Mouse (Mus musculus) heart, adult 11 months (tissue): Measurements from ENCODE around the gene Tmem159.

Source experiments
- DNase-seq: peaks from one replicate; pipeline ENCODE4 v3.0.0; 2022

Tmem159 gene

DNA sequence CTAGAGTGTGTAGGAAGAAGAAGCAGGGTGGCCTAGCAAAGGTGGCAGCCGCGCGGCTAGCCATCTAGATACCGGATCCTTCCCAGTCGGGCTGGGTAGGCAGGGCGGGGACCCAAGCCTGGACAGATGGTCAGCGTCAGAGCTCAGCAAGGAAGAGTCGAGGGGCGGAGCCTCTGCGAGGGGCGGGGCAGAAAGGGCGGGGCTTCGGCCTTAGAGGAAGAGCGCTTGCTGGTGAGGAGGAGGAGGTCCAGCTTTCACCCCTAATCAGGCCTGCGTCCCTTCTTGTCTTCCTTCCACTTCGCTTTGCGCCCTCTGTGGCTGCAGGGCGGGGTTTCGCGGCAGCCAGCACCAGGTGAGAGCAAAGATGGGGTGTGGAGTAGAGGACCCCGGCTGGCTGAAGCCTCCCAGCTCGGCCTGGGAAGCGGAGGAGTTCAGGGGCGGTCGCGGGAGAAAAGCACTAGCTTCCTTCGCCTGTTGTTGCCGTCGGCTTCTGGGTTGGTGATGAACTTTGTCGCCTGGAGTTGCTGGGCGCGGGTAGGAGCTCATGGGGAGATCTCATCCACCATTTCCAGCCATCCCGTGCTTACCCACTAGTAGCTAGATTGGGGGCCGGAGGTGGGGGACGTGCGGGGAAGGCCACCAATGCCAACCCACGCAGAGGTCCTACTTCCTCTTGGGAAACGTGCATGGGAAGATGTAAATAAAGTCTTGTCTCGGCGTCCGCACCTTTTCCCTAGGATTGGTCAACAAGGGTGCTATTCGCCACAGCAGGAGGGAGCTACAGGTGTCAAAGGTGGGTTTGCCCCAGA lies at the start of gene Tmem159:
Gene Tmem159 (plus strand): TSS at position 190 of the 809 bp plus-strand sequence.
- peak; percentile 99 for DNase-seq

DNA sequence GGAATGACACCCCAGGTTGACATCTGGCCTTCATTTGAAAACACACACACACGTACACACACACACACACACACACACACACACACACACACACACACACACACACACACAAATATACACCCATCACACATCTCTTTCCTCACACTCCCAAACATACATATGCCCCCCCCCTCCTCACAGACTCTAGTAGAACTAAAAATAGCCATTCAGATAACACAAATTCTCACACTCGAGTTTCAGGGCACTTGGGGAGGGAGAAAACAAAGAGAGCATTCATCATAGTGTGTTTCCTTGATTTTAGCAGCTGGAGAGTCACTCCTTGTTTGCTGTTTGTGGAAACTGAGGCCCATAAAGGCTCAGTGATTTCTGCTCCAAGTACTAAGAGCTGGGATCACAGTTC lies 48.1 kb upstream of the Tmem159 start:
- DNase-seq: peak; percentile 17

DNA sequence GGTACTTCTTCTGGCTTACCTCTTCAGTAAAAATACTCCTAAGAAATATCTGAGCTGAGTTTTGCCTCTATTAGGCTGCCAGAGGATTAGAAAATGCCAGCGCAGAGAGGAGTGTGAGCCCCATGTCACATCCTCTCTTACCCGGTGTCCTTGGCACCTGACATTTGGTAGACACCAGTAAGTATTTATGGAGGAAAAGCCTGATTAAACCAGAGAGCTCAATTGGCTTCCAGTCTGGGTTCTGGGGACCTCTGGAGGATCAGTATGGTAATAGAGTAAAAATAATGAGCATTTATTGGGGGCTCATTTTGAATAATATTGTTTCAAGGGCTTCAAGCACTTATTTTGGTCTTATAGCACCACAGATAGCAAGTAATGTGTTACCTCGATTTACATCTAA lies 46.7 kb upstream of the Tmem159 start:
- DNase-seq: peak; percentile 55

DNA sequence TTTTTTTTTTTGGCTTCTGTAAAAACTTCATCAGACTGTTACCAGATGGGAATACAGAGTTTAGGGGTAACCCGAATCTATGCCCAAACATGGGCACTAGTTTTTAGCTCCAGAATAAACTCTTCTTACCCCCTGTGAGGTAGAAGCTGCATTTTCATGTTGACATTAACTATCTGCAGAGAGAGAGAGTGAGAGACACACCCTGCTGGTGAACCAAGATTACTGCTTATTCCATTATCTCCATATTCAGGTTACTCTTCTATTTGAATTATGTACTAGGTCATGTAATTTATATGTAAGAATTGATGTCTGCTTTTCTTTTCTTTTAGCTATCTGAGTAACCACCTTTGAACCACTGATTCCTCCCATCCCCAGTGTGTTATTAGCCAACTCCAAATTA lies 38.1 kb upstream of the Tmem159 start:
- DNase-seq: no peak

DNA sequence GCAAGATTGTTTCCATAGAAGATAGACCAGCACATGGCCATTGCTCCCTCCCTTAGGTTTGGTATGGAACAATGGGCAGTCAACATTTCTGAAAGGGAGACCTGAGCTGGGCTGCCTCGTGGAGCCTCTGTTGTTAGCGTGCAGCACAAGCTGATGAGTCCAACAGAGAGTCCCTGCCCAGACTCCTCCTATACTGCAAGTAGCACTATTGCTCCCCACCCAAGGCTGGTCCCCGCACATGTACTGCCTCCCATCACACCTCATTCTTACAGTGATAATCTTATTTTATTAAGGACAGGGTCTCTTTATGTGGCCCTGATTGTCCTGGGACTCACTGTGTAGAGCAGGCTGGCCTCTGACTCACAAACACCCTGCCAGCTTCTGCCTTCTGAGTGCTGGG lies 34.0 kb upstream of the Tmem159 start:
- DNase-seq: no peak

DNA sequence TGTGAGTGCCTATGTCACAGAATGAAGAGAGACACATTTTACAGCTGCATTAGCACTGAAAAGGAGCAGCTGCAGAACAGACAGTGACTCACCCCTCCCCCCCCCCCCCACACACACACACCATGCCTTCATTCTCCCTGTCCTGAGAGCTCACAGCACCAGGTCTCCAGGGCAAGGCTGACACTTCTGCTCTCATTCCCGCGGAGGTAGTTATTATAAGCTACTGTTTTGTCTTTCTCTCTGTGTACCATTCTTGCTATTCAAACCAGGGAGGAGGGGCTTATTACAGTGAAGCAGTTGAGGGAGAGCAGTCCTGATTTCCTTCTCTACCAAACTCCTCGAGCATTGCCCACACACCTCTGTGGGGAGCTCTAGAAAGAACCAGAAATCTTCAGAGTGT lies 33.0 kb upstream of the Tmem159 start:
- DNase-seq: no peak

DNA sequence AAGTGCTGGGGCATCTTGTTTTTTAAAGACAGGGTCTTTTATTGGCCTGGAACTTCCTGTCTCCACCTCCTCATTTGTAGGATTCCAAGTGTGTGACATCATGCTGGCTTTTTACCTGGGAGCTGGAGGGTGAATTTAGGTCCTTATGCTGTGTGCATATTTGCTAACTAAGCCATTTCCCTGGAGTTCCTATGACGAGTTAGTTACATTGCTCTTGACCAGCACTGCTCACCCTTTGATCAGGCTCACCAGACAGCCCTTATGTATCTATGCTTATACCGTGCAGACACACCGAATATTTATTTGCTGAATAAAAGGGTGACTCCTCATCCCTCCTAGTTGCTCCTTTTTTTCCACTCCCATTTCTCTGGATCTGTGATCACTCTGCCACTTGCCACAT lies 22.0 kb upstream of the Tmem159 start:
- DNase-seq: peak; percentile 68

DNA sequence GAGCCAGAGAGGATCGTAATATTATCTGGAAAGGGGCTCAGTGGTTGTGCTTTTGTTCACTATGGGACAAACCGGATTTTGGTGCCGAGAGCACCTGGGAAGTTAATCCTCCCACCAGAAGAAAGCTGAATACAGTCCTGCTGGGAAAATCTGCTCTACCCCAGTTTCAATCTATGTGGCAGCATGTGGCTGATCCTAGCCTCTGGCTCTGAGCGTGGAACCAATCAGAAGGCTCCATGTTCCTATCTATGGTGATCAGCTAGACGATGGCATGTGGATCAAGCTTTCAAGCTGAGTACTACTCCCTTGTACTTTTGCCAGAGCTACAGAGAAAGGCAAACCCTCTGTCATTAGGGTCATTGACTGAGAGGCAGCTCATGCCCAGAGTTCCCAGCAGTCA lies 9.1 kb upstream of the Tmem159 start:
- peak; percentile 76 for DNase-seq

DNA sequence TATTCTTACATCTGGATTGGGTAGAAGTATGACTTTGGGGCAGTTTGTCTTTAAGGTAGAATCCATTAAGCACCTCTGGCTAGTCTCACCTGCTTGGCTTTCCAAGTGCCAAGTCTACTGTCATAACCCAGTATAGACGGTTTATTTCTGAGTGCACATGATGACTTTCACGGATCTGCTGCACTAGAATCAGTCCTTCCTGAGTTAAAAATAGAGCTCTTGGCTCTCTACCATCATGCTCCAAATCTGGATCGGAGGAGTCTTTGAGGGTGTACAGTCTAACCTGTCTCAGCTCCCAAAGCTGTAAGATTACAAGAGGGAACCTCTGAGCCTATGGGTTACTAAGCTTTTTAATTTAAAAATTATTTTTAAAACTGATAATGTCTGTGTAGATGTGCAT lies 7.9 kb upstream of the Tmem159 start:
- DNase-seq: peak; percentile 84

DNA sequence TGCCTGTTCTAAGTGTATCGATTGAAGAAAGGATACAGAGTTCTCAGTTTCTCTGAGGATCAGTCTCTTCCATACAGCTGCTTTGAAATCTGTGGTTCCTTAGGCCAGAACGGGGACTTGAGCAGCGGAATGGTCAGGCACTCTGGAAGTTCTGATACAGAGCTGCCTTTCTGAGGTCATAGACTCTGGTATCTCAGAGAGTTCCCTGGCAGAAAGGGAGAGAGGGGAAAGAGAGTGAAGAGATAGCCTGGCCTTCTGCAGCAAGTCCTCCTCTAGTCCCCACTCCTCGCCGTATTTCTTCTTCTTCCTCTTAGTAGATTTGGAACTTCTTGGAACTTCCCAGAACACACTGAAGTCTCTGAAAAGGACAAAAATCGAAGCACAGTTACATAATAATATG lies 7.0 kb upstream of the Tmem159 start, which contains the start of gene Dnah3:
Gene Dnah3 (minus strand): TSS at position 101 of the 400 bp plus-strand sequence.
- peak; percentile 73 for DNase-seq

DNA sequence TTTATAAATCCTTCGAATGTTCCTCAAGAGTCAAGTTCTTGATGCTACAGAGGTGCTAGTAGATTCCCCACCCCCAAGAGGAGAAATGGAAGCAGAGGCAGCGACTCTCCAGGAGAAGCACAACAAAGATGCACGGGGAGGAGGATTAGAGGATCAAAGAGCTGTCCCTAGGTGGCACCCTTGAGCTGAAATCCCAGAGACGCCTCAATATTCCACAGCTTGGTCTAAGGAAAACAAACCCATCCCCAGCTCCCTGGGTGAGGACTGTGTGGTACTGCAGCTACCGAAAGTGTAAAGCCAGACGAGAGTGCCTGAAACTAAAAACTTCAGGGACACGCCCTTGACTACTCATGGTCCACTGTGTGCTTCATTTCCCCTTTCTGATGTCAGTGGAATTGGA lies 4.3 kb upstream of the Tmem159 start:
- DNase-seq: peak; percentile 94

DNA sequence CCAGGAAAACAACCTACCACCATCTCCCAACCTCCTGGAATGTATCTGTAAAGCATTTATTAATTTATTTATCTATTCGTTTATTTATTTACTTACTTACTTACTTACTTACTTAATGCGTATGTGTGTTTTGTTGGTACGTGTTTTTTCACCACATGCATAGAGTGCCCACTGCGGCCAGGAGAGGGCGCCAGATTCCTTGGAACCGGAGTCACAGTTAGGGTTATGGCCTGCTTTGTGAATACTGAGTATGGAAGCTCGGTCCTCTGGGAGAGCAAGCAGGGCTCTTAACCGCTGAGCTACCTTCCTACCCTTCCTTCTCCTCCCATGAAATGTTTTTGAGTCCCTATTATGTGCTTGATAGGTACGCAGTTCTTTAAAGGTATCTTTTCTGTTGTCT lies 3.8 kb upstream of the Tmem159 start:
- DNase-seq: peak; percentile 93

DNA sequence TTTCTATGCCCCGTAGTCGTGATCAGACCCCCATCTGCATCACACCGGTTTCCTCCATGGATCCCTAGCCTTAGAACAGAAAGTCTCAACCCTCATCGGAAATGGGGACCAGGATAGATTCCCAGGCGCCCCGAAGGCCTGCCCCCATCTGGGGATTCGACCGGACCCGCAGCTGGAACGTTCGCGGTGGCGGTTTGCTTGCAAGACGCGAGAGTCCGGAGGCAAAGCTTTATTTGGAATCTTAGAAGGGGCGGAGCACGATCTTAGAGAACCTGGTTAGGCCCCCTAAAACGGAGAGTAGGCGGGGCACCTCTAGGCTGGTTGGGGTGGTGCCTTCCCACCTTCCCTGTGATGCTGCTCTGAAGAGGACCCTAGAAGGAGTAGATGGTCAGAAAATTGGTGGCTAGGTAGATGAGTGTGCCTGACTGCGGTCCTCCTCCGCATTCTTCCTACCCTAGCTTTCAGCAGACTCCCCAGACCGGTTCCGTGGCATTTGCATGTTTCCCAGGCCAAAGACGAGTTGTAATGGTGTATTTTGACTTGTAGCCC lies 940 bp downstream of the Tmem159 start:
- peak; percentile 95 for DNase-seq

DNA sequence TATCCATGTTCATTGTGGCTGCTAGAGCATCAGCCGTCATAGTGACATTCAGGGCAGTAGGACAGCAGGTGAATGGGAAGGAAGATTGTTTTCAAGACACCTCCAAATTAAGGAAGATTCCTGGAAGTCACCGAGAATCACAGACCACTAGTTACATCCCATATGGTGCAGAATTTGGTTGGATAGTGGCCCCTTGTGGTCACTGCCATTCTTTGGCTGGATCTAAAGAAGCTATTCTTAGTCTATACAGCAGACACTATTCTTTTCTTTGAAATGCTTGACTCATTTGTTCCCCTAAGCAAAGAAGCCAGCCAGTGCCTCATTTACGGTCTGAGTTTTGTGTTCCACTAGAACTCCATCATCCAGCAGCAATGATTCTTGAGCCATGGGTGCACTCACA lies 2.8 kb downstream of the Tmem159 start:
- DNase-seq: peak; percentile 44

DNA sequence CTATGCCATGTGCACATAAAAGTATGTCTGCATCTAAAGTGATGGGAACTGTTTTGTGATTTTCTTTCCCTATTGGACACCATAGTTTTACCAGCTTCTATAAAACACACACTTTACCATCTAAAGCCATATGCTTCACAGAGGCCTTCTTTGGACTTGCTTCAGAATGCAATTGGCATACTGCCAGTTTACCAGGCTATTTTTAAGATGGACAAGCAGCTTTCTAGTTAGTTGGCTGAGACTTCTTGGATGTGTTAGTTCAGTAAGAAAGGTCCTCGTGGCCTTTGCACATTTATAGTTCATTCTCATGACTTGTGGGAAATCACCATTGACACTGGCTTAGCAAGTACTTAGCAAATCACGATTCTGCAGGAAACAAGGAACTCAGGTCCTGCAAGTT lies 4.2 kb downstream of the Tmem159 start:
- peak; percentile 88 for DNase-seq

DNA sequence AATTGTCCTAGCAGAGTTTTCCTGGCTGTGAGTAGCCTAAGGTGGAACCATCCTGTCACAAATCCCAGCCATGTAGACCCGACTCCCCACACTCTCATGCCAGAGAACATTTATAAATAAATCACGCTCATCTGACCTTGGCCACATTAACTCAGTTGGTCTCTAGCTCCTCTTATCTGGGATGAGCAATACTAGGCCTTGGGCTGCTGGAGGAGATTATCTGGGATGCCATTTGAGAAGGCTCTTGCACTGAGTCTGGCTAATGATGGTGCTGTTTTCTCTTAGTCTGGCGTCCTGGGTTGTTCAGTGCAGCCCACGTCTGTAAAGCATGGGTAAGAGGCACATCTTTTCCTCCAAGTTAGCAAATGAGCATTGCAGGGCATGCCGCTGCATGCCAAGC lies 7.5 kb downstream of the Tmem159 start:
- no peak for DNase-seq

DNA sequence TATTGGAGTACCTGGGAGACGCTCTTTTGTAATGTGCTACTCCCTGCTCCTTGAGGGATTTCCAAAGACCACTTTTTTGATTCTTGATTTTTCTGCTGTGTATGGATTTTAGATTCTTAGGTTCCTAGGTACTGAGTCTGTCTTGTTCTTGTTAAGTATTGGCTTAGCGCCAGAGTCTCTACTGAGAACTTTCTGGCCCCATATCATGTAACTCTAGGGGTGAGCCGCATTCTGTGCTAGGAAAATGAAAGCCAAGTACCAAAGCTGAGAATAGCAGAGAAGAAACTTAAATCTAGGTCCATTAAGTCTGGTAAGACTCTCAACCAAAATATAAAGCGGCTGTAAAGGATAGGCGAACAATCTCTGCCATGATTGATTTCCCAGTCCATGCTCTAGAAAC lies 14.8 kb downstream of the Tmem159 start:
- no peak for DNase-seq

DNA sequence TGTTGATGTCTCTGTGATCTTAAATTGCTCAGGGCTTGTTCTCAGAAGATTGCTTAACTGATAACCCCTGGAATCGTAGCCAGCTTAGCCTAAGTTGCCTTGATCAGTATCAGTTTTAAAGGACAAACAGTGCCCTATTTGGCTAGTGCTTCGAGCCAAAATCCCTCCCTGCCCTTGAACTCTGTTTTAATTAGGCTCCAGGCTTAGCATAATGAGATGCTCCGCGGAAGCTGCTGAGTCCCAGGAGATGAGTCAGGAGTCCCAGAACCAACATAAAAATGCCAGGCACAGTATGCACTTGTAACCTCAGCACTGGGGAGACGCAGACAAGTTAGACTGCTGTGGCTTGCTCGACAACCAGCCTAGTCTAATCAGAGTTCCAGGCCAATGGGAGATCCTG lies 15.4 kb downstream of the Tmem159 start:
- DNase-seq: no peak

DNA sequence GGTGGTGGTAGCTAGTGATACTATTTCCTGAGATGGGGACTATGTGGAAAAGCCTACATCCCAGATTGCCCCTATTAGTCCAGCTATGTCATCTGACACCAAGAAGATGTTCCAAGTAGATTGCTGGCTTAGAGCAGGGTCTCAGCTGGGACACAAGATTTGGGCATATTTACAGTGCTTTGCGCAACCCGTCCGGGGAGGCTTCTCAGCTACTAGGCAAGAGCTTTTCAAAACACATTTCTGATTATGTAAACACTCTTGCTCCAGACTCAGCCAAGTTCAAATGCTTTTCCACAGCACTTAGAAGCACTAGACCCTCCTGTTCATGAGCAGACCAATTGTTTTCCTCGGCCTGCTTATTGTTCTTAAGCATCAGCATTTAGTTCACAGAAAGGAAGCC lies 21.6 kb downstream of the Tmem159 start:
- DNase-seq: peak; percentile 97

DNA sequence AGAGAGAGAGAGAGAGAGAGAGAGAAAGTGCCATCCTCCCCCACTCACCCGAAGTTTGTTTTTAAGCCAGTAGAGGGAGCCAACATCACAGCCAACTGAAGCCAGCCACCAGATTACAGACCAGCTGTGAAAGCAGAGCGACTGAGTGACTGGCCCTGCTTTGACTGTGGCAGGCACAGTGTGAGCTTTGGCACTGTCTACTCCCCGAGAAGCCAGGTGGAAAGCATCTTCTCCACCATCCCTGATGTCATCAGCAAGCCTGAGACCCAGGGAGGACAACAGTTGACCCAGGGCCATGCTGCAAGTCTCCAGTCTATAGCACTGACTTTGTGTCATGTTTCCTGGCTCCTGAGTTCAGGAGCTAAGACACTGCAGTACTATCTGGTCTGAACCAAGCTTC lies 22.7 kb downstream of the Tmem159 start:
- DNase-seq: peak; percentile 97

DNA sequence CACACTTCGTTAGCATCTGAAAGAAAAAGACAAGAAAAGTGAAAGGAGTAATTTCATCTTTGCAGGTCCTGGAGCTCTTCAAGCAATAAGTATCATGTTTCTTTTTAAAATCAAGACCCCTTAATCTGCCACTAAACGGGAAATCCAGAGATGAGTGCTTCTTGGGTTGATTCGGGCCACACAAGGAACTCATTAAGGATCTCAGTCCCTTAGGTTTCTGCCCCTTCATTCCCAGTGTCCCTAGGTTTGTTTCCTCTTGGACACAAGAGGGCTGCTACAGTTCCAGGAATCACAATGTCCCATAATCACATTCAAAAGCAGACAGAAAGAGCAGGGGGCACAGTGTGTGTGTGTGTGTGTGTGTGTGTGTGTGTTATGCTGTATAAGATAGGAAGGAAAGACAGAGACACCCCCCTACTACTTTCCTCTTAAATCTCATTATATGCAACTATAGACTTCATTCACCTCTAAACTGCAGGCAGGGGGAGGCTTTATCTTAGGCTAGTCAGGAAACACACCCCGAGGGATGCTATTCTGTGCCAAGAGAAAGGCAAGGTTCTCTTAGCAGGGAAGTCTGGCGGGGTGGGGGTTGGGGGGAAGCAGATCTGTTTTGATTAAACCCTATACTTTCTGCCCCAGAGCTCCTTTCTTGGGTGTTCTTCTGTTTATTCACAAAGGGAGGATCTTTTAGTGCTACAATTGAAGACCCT lies 25.0 kb downstream of the Tmem159 start:
- DNase-seq: peak; percentile 54

DNA sequence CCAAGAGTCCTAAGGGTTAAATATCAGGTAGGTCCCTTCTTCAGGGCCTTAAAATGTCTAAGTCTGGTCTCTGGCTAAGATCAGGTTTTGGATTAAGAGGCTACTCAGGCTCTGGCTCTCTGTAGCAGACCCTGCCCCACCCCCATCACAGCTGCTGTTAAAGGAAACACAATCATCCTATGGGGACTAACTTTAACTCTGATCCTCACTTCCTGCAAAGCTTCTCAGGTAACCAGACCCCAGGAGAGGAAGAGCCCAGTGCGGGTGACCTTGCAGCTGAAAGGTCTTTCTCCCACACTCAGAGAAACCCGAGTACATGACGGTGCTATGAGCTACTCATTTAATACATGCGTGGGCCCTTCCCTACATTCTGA lies 25.5 kb downstream of the Tmem159 start:
- DNase-seq: peak; percentile 45

DNA sequence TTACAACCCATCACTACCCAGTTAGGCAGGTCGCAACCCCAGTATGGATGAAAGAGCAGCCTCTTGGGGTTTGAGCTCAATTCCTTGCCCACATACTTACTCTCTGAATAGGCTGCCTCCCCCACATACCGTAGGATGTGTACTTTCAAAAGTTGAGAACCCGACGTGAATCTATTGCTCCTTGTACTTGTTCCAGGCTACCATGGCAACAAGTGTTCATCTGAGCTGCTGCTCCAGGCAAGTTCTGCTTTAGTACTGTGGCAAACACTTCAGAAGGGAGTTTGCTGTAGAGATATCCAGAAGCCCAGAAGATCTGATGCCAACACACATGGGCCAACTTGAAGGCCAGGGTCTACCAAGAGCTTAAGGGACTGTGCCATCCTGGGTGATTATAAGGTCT lies 26.8 kb downstream of the Tmem159 start:
- DNase-seq: peak; percentile 60

DNA sequence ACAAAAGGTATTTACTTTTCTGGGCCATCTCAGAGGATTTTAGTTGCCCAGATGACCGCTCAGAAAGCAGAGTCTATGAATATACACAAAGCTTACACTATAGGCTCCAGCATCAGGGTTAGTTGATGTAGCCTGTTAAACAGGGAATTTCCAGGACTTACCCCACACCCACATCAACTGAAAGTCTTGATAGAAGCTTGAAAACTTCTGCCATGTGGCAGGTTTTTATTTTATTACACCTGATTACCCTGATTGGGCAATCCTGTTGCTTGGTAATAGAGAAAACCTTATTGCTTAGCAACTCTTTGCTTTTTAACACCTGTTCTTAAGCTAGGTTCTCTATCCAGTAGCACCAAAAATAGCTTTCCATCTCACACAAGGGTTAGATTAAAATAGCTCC lies 40.6 kb downstream of the Tmem159 start:
- DNase-seq: peak; percentile 5
